Mouse (Mus musculus) left cerebral cortex, postnatal 10 days (tissue): ENCODE measurements around the gene Tmem106b. TPM values are rescaled to one million over a fixed set of nuclear protein-coding genes. Genes with fewer than 3 reads are reported as not detected.

Experiments used
- total RNA-seq, 2 experiments: library from RNA; stranded (reverse); gene quantifications; 2 replicates each; pipeline ENCODE4 v1.2.3; 2021

The Tmem106b gene
- total RNA-seq, 2 experiments from 2014 or later, result 129 to 158 TPM

Other genes with a start within 250 kb of the Tmem106b start
- under 1 TPM in 1 of 2 experiments, not detected in 1; 0.41 TPM for gene Vwde, start 155.2 kb downstream of the Tmem106b start, total RNA-seq